Mouse (Mus musculus) megakaryocyte, embryonic 14.5 days (primary cell): Measurements from ENCODE around the gene Zcwpw1.

Source experiments
- FLI1 ChIP-seq: IDR thresholded peaks from 2 replicates; pipeline ENCODE4 v1.6.1; 2012; ENCODE audit warnings: low read length, inconsistent platforms, mixed read lengths
- GATA1 ChIP-seq: IDR thresholded peaks from 3 replicates; pipeline ENCODE4 v1.6.1; 2012; ENCODE audit warnings: mixed read lengths, low read length, inconsistent platforms, borderline replicate concordance

DNA sequence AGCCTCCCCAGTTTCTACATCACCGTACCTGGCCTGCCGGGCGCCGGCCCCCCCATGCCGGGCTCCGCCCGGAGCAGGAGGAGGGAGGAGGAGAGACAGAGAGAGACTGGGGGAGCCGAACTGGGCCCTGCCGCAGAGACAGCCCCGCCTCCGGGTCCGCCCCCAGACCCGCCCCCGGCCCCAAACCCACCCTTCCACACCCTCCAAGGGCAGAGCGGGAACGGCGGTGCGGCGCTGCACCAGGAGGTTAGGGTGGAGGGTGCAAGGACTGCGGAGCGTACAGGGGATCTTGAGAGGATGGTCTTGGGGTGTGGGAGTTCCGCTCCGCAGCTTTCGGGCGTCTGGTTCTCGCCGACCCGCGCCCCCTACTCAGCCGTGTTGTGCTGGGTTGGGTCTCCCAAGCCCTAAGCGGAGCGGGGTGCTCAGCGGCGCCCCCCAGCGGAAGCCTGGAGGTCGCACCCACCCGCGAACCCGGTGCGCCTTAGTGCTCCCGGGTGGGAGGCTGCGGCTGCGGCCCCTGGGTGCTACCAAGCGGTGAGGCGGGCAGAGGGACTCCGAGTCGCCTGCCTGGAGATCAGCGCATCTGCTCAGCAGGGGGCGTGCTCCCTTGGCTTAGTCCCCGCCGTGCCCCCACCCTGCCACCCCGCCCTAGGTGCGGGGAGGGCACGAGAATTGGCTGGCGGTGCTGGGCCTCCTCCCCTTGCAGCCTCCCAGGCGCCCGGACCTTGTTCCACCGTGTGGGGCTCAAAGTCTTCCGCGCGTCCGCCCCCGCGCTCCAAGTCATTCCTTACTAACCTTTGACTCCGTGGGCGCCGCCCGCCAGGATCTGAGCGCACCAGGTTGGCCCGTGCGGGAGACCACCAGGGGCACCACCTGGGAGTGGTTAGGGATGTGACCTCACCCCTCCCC, 46.3 kb upstream of the Zcwpw1 start, which contains the start of gene Nyap1:
- TF ChIP-seq GATA1 (no peak), FLI1 (no peak)
